Mouse (Mus musculus): Measurements from ENCODE around the gene C87499. TPM values are rescaled to one million over a fixed set of nuclear protein-coding genes. Genes with fewer than 3 reads are reported as not detected.

Gene C87499
- not detected for total RNA-seq (2022)

DNA sequence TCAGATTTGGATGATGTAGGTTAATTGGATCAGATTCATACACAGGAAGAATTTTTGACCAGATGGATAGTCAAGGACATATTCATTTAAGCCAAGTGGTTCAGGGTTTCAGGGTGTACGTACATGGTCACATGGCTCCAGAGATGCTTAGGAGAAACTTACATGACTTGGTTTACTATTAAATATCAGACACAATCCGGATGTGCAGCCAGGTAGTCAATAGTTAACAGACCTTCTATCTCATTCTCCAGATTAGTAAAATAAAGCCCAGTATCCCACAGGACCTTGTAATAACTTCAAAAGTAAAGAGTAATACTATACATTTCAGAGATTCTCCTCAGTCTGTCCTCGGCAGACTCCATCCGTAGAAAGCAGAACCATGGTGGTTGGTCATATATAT is at the start of gene C87499:
Gene C87499 (minus strand): TSS at position 101 of the 400 bp plus-strand sequence.
- no peak for DNase-seq (ENCODE audit: low spot score)

- no peak for DNase-seq (ENCODE audit: low spot score)
Observed at GRCm38 (mm10) chr4:88683812-88684211, 49.6 kb upstream of the C87499 start, which contains the start of gene Ifna2. Gene Ifna2, minus strand, starts transcription at chr4:88683912.

GRCm38 (mm10) chr4:88681353-88681752 is 47.1 kb upstream of the C87499 start:
- DNase-seq (ENCODE audit: low spot score): no peak

DNA sequence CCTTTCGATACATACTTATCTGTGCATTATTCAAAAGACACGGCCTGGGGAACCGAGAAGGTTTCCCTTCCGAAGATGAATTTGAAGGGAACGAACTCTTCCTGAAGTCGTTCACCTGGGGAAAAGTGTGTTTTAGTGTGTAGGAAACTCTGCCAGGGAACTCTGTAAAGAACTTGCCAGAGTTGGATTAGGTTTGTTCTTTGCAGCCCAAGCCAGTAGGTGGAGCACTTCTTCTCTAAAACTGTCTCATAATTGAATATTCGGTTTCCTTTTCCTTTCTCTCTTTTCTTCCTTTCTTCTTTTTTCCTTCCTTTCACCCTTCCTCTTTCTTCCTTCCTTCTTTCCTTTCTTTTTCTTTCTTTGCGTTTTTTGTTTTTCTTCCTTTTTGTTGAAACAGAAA is 46.2 kb upstream of the C87499 start:
- DNase-seq (ENCODE audit: low spot score): no peak

GRCm38 (mm10) chr4:88676824-88677223 is 42.6 kb upstream of the C87499 start, which contains the start of gene Ifna16:
Gene Ifna16, minus strand, starts transcription at chr4:88676924.
- DNase-seq (ENCODE audit: low spot score): no peak

- DNase-seq (ENCODE audit: low spot score): no peak
Observed at GRCm38 (mm10) chr4:88655461-88655860, 21.2 kb upstream of the C87499 start.

GRCm38 (mm10) chr4:88653644-88654043 is 19.4 kb upstream of the C87499 start:
- DNase-seq (ENCODE audit: low spot score): no peak

GRCm38 (mm10) chr4:88644359-88644758 is 10.1 kb upstream of the C87499 start, which contains the start of gene Ifna13:
Gene Ifna13, minus strand, starts transcription at chr4:88644459.
- DNase-seq (ENCODE audit: low spot score): no peak

DNA sequence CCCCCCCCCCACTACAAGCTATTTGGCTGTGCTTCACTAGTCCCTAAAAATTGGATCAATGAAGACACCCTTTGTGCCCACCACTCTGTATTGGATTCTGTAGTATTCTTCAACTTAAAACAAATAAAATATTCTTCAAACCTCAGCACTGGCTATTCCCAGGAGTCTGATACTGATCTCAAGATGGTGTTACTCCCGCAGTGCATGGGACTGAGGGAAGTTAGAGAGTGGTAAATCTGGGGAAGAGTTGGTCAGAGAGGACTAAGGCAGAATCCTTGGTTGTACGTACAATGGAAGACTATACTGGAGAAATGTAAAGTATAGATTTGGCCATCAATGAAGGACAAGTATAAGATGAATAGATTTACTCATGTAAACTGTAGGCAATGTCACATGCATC is 8.3 kb upstream of the C87499 start:
- no peak for DNase-seq (ENCODE audit: low spot score)

DNA sequence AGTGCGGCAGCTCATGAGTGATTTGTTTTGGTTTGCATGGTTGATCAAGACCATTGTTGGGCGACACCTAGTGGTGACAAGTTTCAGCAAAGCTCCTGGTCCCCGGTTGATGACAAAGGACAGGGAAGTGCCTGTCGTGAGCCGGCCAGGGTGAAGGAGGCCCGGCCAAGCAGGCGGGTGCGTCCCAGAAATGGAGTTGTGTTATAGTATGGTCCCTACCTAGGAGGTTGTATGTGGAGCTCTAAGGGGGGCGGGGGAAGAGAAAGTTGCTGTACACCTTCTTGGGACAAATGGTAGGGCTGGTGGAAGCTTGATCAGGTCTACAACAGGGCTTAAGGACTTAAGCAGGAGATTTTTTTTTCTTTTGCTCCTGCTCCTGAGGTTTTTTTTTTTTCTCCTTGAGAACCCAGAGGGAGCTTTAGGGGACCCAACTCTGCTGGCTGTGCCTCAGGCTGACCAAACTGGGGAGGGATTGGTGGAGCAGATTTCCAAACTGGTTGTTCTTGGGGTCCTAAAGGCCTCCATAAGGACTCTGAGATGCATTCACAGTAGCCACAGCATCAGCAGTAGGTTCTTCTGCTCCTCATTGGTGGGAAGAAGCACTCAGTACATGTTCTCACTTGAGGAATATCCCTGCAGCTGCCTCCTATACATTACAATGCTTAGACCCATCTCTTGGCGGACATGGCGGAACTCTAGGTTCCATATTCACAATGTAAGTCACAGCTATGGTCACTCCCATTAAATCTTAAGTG is 7.0 kb upstream of the C87499 start:
- peak; percentile 94 for DNase-seq (ENCODE audit: low spot score)

DNA sequence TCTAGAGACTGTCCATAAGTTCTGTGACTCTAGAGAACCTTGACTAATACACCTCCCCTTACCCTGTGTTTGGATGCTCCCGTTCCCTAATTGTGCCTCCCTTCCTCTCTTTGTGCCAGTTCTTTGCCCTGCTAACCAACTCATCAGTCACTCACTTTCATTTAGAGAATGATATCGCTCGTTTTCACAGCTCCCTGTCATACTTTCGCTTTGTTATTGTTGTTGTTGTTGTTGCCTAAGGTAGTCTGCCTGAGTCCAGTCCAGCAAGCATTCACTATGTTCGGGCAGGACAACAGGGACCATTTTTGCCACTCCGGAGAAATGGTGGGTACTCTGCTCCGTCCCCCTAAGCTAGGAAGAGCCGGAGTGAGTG is 6.5 kb upstream of the C87499 start:
- peak; percentile 2 for DNase-seq (ENCODE audit: low spot score)

GRCm38 (mm10) chr4:88603276-88603675 is 30.9 kb downstream of the C87499 start, which contains the start of gene Ifna12:
Gene Ifna12, minus strand, starts transcription at chr4:88603376.
- no peak for DNase-seq (ENCODE audit: low spot score)

DNA sequence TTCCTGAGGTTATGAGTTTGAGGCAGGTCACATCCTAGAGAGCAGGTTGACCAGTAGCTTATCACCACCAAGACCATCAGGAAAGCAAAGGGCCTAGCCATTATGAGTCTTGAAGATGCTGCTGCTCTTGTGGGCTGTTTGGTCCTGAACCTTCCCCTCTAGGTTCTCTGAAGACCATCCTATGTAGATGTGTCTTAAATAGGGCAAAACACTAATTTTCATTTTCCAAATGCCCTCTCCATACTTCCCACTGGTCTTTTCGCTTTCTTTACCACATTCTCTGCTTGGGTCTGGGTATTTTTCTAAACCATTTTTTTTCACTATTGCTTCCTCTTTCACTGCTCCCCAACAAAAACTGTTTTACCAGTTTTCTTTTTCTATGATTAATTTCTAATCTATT is 41.9 kb downstream of the C87499 start, which contains the start of gene Ifna9:
Gene Ifna9 (minus strand): TSS at position 101 of the 400 bp plus-strand sequence.
- DNase-seq (ENCODE audit: low spot score): no peak

Other genes with a start within 250 kb of the C87499 start
- gene Hacd4, start 195.5 kb downstream of the C87499 start, total RNA-seq (2022): 1 to 10 TPM; 4.0 to 5.6 (median 4.4) TPM
- gene Ifnb1, start 111.6 kb downstream of the C87499 start, total RNA-seq (2022): not detected
- gene Ifna15, start 76.2 kb downstream of the C87499 start, total RNA-seq (2022): not detected
- not detected for gene Ifna14, start 62.6 kb downstream of the C87499 start, total RNA-seq (2022)
- not detected for gene Ifna9, start 42.0 kb downstream of the C87499 start, total RNA-seq (2022)
- gene Ifna12, start 31.0 kb downstream of the C87499 start, total RNA-seq (2022): not detected
- not detected for gene Ifna13, start 10.0 kb upstream of the C87499 start, total RNA-seq (2022)
- gene Ifna16, start 42.5 kb upstream of the C87499 start, total RNA-seq (2022): not detected
- gene Ifna2, start 49.5 kb upstream of the C87499 start, total RNA-seq (2022): not detected
- gene Ifnab, start 56.9 kb upstream of the C87499 start, total RNA-seq (2022): not detected
- under 1 TPM; 0.41 to 0.87 (median 0.64) TPM for gene Gm26566, start 87.4 kb upstream of the C87499 start, total RNA-seq (2022)
- 10 to 100 TPM; 67.8 to 80.5 (median 71.9) TPM for gene Klhl9, start 88.1 kb upstream of the C87499 start, total RNA-seq (2022)
- gene Gm13271, start 120.5 kb upstream of the C87499 start, total RNA-seq (2022): not detected
- gene Gm13283, start 125.7 kb upstream of the C87499 start, total RNA-seq (2022): not detected
- not detected for gene Gm13290, start 139.4 kb upstream of the C87499 start, total RNA-seq (2022)
- gene Gm13289, start 142.5 kb upstream of the C87499 start, total RNA-seq (2022): not detected
- not detected for gene Gm13272, start 145.4 kb upstream of the C87499 start, total RNA-seq (2022)
- not detected for gene Ifnz, start 147.7 kb upstream of the C87499 start, total RNA-seq (2022)
- gene Gm13276, start 151.3 kb upstream of the C87499 start, total RNA-seq (2022): not detected
- gene Gm13277, start 154.2 kb upstream of the C87499 start, total RNA-seq (2022): not detected
- not detected for gene Gm13278, start 157.1 kb upstream of the C87499 start, total RNA-seq (2022)
- gene Gm13275, start 160.1 kb upstream of the C87499 start, total RNA-seq (2022): not detected
- gene Gm13279, start 163.0 kb upstream of the C87499 start, total RNA-seq (2022): not detected
- gene Gm13285, start 165.3 kb upstream of the C87499 start, total RNA-seq (2022): not detected
- not detected for gene Gm13287, start 168.8 kb upstream of the C87499 start, total RNA-seq (2022)
- gene Gm13288, start 171.1 kb upstream of the C87499 start, total RNA-seq (2022): not detected
- gene Ifna7, start 181.8 kb upstream of the C87499 start, total RNA-seq (2022): not detected
- gene Ifna11, start 185.5 kb upstream of the C87499 start, total RNA-seq (2022): not detected
- gene Ifna6, start 193.0 kb upstream of the C87499 start, total RNA-seq (2022): not detected
- not detected for gene Ifna5, start 201.1 kb upstream of the C87499 start, total RNA-seq (2022)
- gene Ifna4, start 207.4 kb upstream of the C87499 start, total RNA-seq (2022): not detected
- gene Ifna1, start 215.7 kb upstream of the C87499 start, total RNA-seq (2022): not detected
- gene Ifne, start 245.8 kb upstream of the C87499 start, total RNA-seq (2022): not detected

Measured in heart, adult 8-10 months (tissue).